Mouse (Mus musculus) bone marrow macrophage, adult 2 months (primary cell): ENCODE results near the gene Ttll1. TPM values are rescaled to one million over a fixed set of nuclear protein-coding genes. Genes with fewer than 3 reads are reported as not detected.
A peak's percentile ranks its signal among the peaks of the same experiment; 100 is the strongest.
"Not testable (repeated sequence)": the region's sequence is repeated elsewhere in the genome, so short reads cannot be mapped to it uniquely, and the experiment has no call there.

ENCODE experiments used
- H3K27ac ChIP-seq: 2 replicates; pipeline ENCODE4 v1.5.1; 2012; ENCODE audit warnings: low read depth, low read length; ENCODE audit not compliant: insufficient read depth
- H3K4me1 ChIP-seq: 2 replicates; pipeline ENCODE4 v1.6.1; 2012; ENCODE audit warnings: low read length; ENCODE audit not compliant: control insufficient read depth, insufficient read depth
- H3K4me3 ChIP-seq: 2 replicates; pipeline ENCODE4 v1.5.1; 2012; ENCODE audit warnings: mild to moderate bottlenecking, low read length, moderate library complexity; ENCODE audit not compliant: insufficient read depth
- CTCF ChIP-seq: IDR thresholded peaks from 2 replicates; pipeline ENCODE4 v1.5.1; 2012; ENCODE audit warnings: low read depth, mild to moderate bottlenecking, low read length, moderate library complexity
- POLR2A ChIP-seq: IDR thresholded peaks from 2 replicates; pipeline ENCODE4 v1.6.1; 2012; ENCODE audit warnings: mild to moderate bottlenecking, low read depth, low read length, borderline replicate concordance
- polyA plus RNA-seq: library from polyadenylated mRNA; stranded (reverse); fragments of >200 nt; gene quantifications from 2 replicates; pipeline ENCODE4 v1.2.4, GENCODE M21; 2012; ENCODE audit not compliant: missing spikeins, insufficient read depth, insufficient read length

Gene Ttll1
- polyA plus RNA-seq, 1 experiment, result 9.1 TPM

- Histone ChIP-seq H3K4me1 (0 out of 2 replicates have a peak, but pooled peaks cover 2% of the 10 kb centered on the region), H3K4me3 (no peak overlapping the region), H3K27ac (no peak overlapping the region)
- no peak for TF ChIP-seq POLR2A
- no peak for TF ChIP-seq CTCF
These were observed 13.6 kb upstream of the Ttll1 start for GRCm38 (mm10) chr15:83524333-83524729.

- Histone ChIP-seq H3K4me1 (0 out of 2 replicates have a peak, but pooled peaks cover 2% of the 10 kb centered on the region), H3K4me3 (no peak overlapping the region), H3K27ac (no peak overlapping the region)
- no peak for TF ChIP-seq CTCF
- no peak for TF ChIP-seq POLR2A
These were observed 13.1 kb upstream of the Ttll1 start for GRCm38 (mm10) chr15:83523638-83524332.

DNA sequence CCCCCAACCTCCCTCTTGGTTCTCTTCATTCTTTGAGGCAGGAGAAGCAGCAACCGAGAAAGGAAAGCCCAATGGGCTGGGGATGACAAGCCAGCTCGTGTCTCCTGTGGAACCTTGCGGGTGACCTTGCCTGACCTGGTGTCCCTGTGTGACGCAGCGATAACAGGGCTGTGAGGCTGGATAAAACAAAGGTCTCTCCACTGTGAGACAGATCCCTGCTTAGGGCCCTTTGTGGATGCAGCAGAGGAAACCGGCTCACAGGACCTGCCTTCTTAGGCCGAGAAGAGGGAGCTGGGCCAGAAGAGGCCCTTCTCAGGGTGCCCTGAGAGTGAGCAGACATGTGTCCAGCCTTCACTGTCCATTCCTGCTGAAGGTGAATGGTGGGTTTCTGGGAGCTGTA, 12.5 kb upstream of the Ttll1 start:
- H3K27ac ChIP-seq, result no peak overlapping the region
- H3K4me3 ChIP-seq, result no peak overlapping the region
- 0 out of 2 replicates have a peak, but pooled peaks cover 2% of the 10 kb centered on the region for H3K4me1 ChIP-seq
- TF ChIP-seq POLR2A, result no peak
- no peak for TF ChIP-seq CTCF

- Histone ChIP-seq H3K4me1 (no peaks in the 10 kb centered on the region), H3K27ac (no peak overlapping the region), H3K4me3 (no peak overlapping the region)
- TF ChIP-seq CTCF, result no peak
- no peak for TF ChIP-seq POLR2A
These were observed 10.2 kb upstream of the Ttll1 start for GRCm38 (mm10) chr15:83520861-83521382.

DNA sequence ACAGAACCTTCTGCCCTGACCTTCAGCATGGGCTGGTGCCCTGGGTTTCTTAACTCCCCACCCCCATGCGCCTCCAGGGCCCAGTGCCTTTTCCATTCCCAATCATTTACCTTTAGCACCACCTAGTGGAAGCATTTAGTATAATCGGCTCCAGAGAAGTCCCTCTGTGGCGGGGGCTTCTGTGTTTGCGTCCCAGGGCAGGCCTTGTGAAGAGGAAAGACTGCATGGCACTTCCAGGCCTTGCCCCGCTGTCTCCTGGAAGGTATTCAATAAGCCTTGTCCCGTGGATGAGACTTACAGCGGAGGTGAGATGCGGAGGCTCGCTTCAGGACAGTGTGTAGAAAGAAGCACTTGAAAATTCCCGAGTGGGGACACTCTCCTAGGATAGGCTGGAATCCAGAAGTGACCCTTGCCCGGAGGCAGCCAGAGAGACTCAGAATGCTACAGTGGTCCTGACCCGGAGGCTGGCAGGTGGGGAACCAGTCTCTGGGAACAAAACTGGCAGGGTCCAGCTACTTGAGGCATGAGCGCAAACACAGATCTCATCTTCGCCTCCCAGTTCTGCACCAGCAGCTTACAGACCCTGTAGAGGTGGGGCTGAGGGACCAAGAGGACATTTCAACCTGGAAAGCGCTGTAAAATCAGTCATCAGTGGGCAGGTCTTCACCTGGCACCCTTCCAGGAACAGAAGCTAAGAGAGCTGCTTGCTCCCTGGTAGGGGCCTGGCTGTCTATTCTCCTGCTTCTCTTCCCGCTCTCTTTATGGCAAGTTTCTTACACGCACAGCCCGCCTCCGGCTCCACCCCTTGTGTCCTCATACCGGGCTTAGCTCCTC, 7.7 kb upstream of the Ttll1 start:
- Histone ChIP-seq H3K27ac (no peak overlapping the region), H3K4me3 (no peak overlapping the region), H3K4me1 (no peaks in the 10 kb centered on the region)
- TF ChIP-seq POLR2A, result no peak
- TF ChIP-seq CTCF, result peak; percentile 68

DNA sequence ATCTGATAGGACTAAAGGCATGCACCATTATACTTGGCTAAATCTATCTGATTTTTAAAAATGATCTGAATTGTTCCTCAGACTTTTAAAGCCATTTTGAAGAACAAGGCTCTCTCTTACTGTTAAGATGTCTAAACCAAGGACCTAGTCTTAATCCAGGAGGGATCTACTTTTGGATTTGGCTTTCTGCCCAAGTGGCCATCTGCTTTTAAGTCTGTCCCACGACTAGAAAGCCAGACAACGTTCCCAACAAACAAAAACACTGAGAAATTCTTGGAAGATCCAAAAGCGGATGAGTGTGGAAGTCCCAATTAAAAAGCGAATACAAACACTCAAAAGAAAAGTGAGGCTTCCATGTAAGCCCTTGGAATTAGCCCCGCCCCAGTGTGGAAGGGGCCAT, 4.3 kb upstream of the Ttll1 start:
- Histone ChIP-seq H3K4me1 (no peaks in the 10 kb centered on the region), H3K27ac (no peak overlapping the region), H3K4me3 (no peak overlapping the region)
- TF ChIP-seq CTCF (no peak), POLR2A (no peak)

GRCm38 (mm10) chr15:83512489-83513281, 2.0 kb upstream of the Ttll1 start:
- TF ChIP-seq CTCF (no peak), POLR2A (no peak)
- Histone ChIP-seq H3K27ac (no peak overlapping the region), H3K4me1 (peaks cover 4% of the 10 kb centered on the region; the same call in 1 of the 2 replicates), H3K4me3 (no peak overlapping the region)

DNA sequence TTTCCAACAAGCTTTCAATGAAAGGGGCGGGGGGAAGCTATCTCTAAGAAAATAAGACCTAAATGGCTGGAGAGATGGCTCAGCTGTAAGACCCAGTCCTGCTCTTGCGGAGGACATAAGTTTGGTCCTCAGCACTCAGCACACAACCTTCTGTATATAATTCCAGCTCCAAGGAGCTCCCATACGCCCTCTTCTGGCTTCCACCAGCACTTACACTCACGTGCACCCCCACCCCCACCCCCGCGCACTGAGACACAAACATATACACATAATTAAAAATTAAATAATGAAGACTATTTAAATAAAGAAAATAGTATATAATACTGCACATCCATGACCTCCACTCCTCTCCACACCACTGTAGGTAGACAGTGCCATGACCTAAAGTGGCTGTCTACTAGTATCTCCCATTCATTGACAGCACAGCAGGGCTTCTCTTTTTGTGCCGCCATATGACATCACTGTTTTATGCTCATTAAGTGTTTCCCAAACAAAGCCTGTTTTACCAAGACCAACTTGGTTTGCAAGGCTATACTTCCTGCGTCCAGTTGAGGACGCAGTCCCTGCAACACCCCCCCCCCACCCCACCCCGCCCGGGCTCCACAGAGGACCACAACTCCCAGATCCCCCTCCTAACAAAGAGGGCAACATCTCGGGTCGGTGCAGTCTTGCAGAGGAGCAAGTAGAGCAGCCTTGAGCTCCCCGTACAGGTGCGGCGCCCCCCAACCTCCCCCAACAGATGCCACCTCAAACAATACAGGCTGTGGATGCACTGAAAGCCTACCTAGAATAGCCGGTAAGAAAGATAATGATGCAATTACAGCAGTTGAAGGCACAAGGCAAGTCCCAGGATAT, 516 bp downstream of the Ttll1 start:
- 0 out of 2 replicates have a peak, but pooled peaks have one; percentile 14 for TF ChIP-seq CTCF
- TF ChIP-seq POLR2A, result no peak
- peaks cover 4% of the 10 kb centered on the region; the same call in 1 of the 2 replicates for H3K4me1 ChIP-seq
- H3K27ac ChIP-seq, result 0 out of 2 replicates have a peak overlapping the region, but pooled peaks have one; percentile 26
- H3K4me3 ChIP-seq, result peak overlapping the region; percentile 70

- H3K4me1 ChIP-seq, H3K4me3 ChIP-seq, H3K27ac ChIP-seq: not testable (repeated sequence)
These were observed 9.2 kb downstream of the Ttll1 start for GRCm38 (mm10) chr15:83501483-83501882.
